Mouse (Mus musculus) thymus, adult 2 months (tissue): ENCODE data around the gene Sympk. TPM values are rescaled to one million over a fixed set of nuclear protein-coding genes. Genes with fewer than 3 reads are reported as not detected.

Experiments
- DNase-seq: peaks from one replicate; pipeline ENCODE4 v3.0.0; 2021
- H3K27ac ChIP-seq: fragments of 200-500 bp; 2 replicates; pipeline ENCODE4 v1.5.1; 2012; ENCODE audit warnings: low read length, control low read depth; ENCODE audit not compliant: control insufficient read depth, insufficient read depth
- H3K27me3 ChIP-seq: fragments of 200-500 bp; 2 replicates; pipeline ENCODE4 v1.6.1; 2012; ENCODE audit warnings: mild to moderate bottlenecking, low read length, moderate library complexity, mixed read lengths; ENCODE audit not compliant: control insufficient read depth, insufficient read depth
- H3K36me3 ChIP-seq: fragments of 200-500 bp; 2 replicates; pipeline ENCODE4 v1.6.1; 2012; ENCODE audit warnings: mild to moderate bottlenecking, low read length, moderate library complexity; ENCODE audit not compliant: control insufficient read depth, insufficient read depth
- H3K4me1 ChIP-seq: fragments of 200-500 bp; replicated peaks from 2 replicates; pipeline ENCODE4 v1.6.1; 2012; ENCODE audit warnings: low read length; ENCODE audit not compliant: control insufficient read depth, insufficient read depth
- H3K4me3 ChIP-seq: fragments of 200-500 bp; 2 replicates; pipeline ENCODE4 v1.5.1; 2012; ENCODE audit warnings: mild to moderate bottlenecking, low read length, control low read depth, moderate library complexity; ENCODE audit not compliant: control insufficient read depth, insufficient read depth
- CTCF ChIP-seq: fragments of 200-500 bp; IDR thresholded peaks from 2 replicates; pipeline ENCODE4 v1.5.1; 2012; ENCODE audit warnings: mild to moderate bottlenecking, control low read depth, low read length, moderate library complexity, borderline replicate concordance; ENCODE audit not compliant: control insufficient read depth, poor library complexity, insufficient read depth; ENCODE audit errors: extremely low read depth
- POLR2A ChIP-seq: fragments of 200-500 bp; IDR thresholded peaks from 2 replicates; pipeline ENCODE4 v1.6.1; 2012; ENCODE audit warnings: mild to moderate bottlenecking, low read length, control low read depth, moderate library complexity; ENCODE audit not compliant: control insufficient read depth, poor library complexity, insufficient read depth; ENCODE audit errors: extremely low read depth
- WGBS: fragments of 180-500 bp; shearing (Covaris S2); methylation state at CpG from one replicate; pipeline ENCODE4 v1.1.7; 2018; 5-methylcytosine and 5-hydroxymethylcytosine counted together
- polyA plus RNA-seq: library from polyadenylated mRNA; depleted of rRNA; stranded (reverse); fragments of >200 nt; gene quantifications from 2 replicates; pipeline ENCODE4 v1.2.3, GENCODE M21; 2012; rRNA removed

Sympk gene
- 150 and 189 TPM in 2 replicates for polyA plus RNA-seq

- Histone ChIP-seq H3K27ac (no peak within 1 kb of the TSS), H3K4me1 (peaks cover 18% of the 10 kb centered on the region)
- DNase-seq: peak; percentile 95
Observed at GRCm38 (mm10) chr7:19024096-19024506, at the start of gene Sympk. Sympk (plus strand) TSS chr7:19024377.

GRCm38 (mm10) chr7:18978381-18978780 lies 45.8 kb upstream of the Sympk start:
- Histone ChIP-seq H3K27ac (no peak overlapping the region), H3K36me3 (no peaks in the 10 kb centered on the region), H3K4me1 (no peaks in the 10 kb centered on the region), H3K27me3 (no peaks in the 10 kb centered on the region), H3K4me3 (no peak overlapping the region)
- no peak for DNase-seq
- TF ChIP-seq CTCF (no peak), POLR2A (no peak)
- 95% methylated on average over 9 of the region's 9 CpGs for WGBS

More at GRCm38 (mm10) chr7:19024096-19024506, at the start of gene Sympk:
- peak; percentile 82 for TF ChIP-seq POLR2A
- peak; percentile 72; the same call in 1 of the 2 replicates for TF ChIP-seq CTCF
- Histone ChIP-seq H3K4me3 (peak within 1 kb of the TSS; percentile 82), H3K36me3 (no peaks in the 10 kb centered on the region), H3K27me3 (no peaks in the 10 kb centered on the region)
- WGBS: under 1% methylated on average over 49 of the region's 50 CpGs

DNA sequence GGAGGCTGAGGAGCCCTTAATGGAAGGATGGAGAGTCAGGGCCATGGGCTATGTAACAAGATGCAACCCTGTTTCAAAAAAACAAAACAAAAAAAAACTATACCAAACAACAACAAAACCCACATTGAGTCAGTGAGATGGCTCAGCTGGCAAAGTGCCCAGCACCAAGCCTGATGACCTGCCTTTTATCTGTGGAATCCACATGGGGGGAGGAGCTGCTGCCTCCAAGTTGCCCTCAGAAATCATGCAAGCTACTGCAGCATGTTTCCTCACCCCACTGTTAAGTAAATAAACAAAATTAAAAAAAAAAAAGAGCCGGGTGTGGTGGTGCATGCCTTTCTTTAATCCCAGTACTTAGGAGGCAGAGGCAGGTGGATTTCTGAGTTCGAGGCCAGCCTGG lies 37.7 kb upstream of the Sympk start:
- Histone ChIP-seq H3K27ac (no peak overlapping the region), H3K27me3 (no peaks in the 10 kb centered on the region; the same call in 1 of the 2 replicates), H3K36me3 (no peaks in the 10 kb centered on the region), H3K4me3 (no peak overlapping the region), H3K4me1 (peaks cover 8% of the 10 kb centered on the region)
- 83% methylated on average over 2 of the region's 2 CpGs for WGBS
- no peak for TF ChIP-seq CTCF
- no peak for TF ChIP-seq POLR2A
- no peak for DNase-seq

- H3K27me3 ChIP-seq: peaks cover 3% of the 10 kb centered on the region; the same call in 1 of the 2 replicates
- H3K4me3 ChIP-seq: no peak within 1 kb of the TSS
- H3K36me3 ChIP-seq: no peaks in the 10 kb centered on the region
- TF ChIP-seq POLR2A: no peak
- no peak for TF ChIP-seq CTCF
- WGBS: 50% methylated on average over 2 of the region's 2 CpGs
- DNase-seq: no peak
- H3K27ac ChIP-seq: no peak within 1 kb of the TSS
- H3K4me1 ChIP-seq: peaks cover 14% of the 10 kb centered on the region
Observed at GRCm38 (mm10) chr7:18987100-18987499, 37.1 kb upstream of the Sympk start, which contains the start of gene Nanos2. Nanos2 (plus strand) TSS chr7:18987400.

- H3K27me3 ChIP-seq: peaks cover 8% of the 10 kb centered on the region; the same call in 1 of the 2 replicates
- TF ChIP-seq CTCF (no peak), POLR2A (no peak)
- no peaks in the 10 kb centered on the region for H3K36me3 ChIP-seq
- H3K4me3 ChIP-seq: no peak overlapping the region
- H3K27ac ChIP-seq: no peak overlapping the region
- no peak for DNase-seq
- peaks cover 20% of the 10 kb centered on the region for H3K4me1 ChIP-seq
- WGBS: 82% methylated on average over 13 of the region's 13 CpGs
Observed at GRCm38 (mm10) chr7:18987747-18988146, 36.4 kb upstream of the Sympk start.

DNA sequence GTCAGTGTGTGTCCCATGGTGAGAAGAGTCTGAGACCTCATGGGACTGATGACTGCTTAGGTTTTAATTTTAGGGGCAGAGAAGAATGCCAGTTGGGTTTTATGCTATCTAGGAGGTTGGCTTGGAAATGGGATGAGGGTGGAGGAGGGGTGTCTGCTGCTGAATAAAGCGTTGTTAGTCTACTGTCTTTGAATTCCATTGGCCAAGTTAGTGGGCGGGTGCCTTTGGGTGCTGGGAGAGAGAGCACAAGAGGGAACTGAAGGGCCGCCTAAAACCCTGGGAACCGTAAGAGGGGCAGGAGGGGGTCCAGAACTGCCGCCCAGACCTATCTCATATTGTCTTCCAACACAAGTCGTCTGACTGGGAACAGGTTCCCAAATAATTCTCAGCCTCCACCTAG lies 35.4 kb upstream of the Sympk start:
- Histone ChIP-seq H3K4me3 (no peak overlapping the region), H3K4me1 (peaks cover 20% of the 10 kb centered on the region), H3K27me3 (peaks cover 9% of the 10 kb centered on the region; the same call in 1 of the 2 replicates), H3K36me3 (0 out of 2 replicates have a peak, but pooled peaks cover 4% of the 10 kb centered on the region), H3K27ac (no peak overlapping the region)
- no peak for TF ChIP-seq POLR2A
- no peak for TF ChIP-seq CTCF
- DNase-seq: no peak
- 82% methylated on average over 6 of the region's 6 CpGs for WGBS
